In genomic region chr6:136939326-136940187, GRCm38 (mm10) we compare ENCODE assay signal across 11 mouse cellular contexts. TPM values are rescaled to one million over a fixed set of nuclear protein-coding genes. Genes with fewer than 3 reads are reported as not detected.
DNase-seq lines count a peak whose midpoint lies in the region; ATAC-seq and TF ChIP-seq lines count a peak whose summit lies in the region.
"Had no signal": no experiment of that assay in that cellular context is flagged by ENCODE, and none has a peak within 500 bp of the region (broad histone marks: within the 10 kb centered on the region; RNA-seq: fewer than 3 reads in every experiment).

No protein-coding gene starts in this region.

- peak overlapping the region; percentile 78; the same call in 1 of the 2 replicates for H3K27ac ChIP-seq in left cerebral cortex, adult 2 months
- peak overlapping the region; percentile 96 for H3K27ac ChIP-seq in bone marrow macrophage, adult 2 months (ENCODE audit: insufficient read depth, low read depth, low read length)
- H3K27ac ChIP-seq in forebrain, embryonic 14.5 days (ENCODE audit: low read depth, low read length), result no peak overlapping the region
- no peak overlapping the region for H3K27ac ChIP-seq in forebrain, embryonic 11.5 days (ENCODE audit: low read depth, low read length)

- ATAC-seq in hematopoietic stem cell, adult 5-6 weeks (replicated peaks in 1 of 2; ENCODE audit: insufficient read depth in 1 of 2, low FRiP score in 2 of 2, low TSS enrichment in 1 of 2, low read depth in 1 of 2, poor library complexity in 2 of 2, severe bottlenecking in 2 of 2), result peak; percentile 18 to 37; a peak in 1 of 4 replicates
- ATAC-seq in monocyte, adult 5-6 weeks (replicated peaks; ENCODE audit: insufficient number of reproducible peaks, low FRiP score, low TSS enrichment, poor library complexity, severe bottlenecking), result peak; percentile 67
- ATAC-seq in forebrain, embryonic 14.5 days, result no peak
- no peak for ATAC-seq in forebrain, embryonic 11.5 days (replicated peaks; ENCODE audit: low FRiP score)

- 87% methylated on average over 14 of the region's 14 CpGs for WGBS in forebrain, embryonic 14.5 days
- 87% methylated on average over 14 of the region's 14 CpGs for WGBS in forebrain, embryonic 11.5 days

- no peaks in the 10 kb centered on the region for H3K27me3 ChIP-seq in forebrain, embryonic 14.5 days (replicated peaks; ENCODE audit: control insufficient read depth, insufficient read depth, low read length)
- no peaks in the 10 kb centered on the region for H3K27me3 ChIP-seq in forebrain, embryonic 11.5 days (ENCODE audit: control insufficient read depth, insufficient read depth, low read length)

- intact Hi-C loops in left cerebral cortex, adult 2 months (cut with DNase I), result no loop called here
- intact Hi-C loops in left cerebral cortex, postnatal 36 days (cut with DNase I), result no loop called here

- no peaks in the 10 kb centered on the region for H3K9me3 ChIP-seq in forebrain, embryonic 14.5 days (replicated peaks; ENCODE audit: control insufficient read depth, low read length)
- H3K9me3 ChIP-seq in forebrain, embryonic 11.5 days (ENCODE audit: control insufficient read depth, low read length), result no peaks in the 10 kb centered on the region

- no peak for TF ChIP-seq POLR2A in bone marrow macrophage, adult 2 months (IDR thresholded peaks at IDR 0.05; ENCODE audit: borderline replicate concordance, low read depth, low read length)

- TF ChIP-seq CTCF in left cerebral cortex, adult 2 months (IDR thresholded peaks at IDR 0.05), result no peak
- TF ChIP-seq CTCF in bone marrow macrophage, adult 2 months (IDR thresholded peaks at IDR 0.05; ENCODE audit: low read depth, low read length), result no peak

- no peak overlapping the region for H3K4me3 ChIP-seq in left cerebral cortex, adult 2 months
- H3K4me3 ChIP-seq in bone marrow macrophage, adult 2 months (ENCODE audit: insufficient read depth, low read length), result peak overlapping the region; percentile 65
- H3K4me3 ChIP-seq in forebrain, embryonic 14.5 days (ENCODE audit: low read depth, low read length), result no peak overlapping the region
- no peak overlapping the region for H3K4me3 ChIP-seq in forebrain, embryonic 11.5 days (ENCODE audit: low read depth, low read length)

- no peak overlapping the region for H3K9ac ChIP-seq in forebrain, embryonic 14.5 days (ENCODE audit: low read length)
- H3K9ac ChIP-seq in forebrain, embryonic 11.5 days (ENCODE audit: low read length), result no peak overlapping the region

- peaks cover 35% of the 10 kb centered on the region for H3K4me1 ChIP-seq in bone marrow macrophage, adult 2 months (ENCODE audit: control insufficient read depth, insufficient read depth, low read length)
- no peaks in the 10 kb centered on the region for H3K4me1 ChIP-seq in forebrain, embryonic 14.5 days (ENCODE audit: control insufficient read depth, insufficient read depth, low read length)
- no peaks in the 10 kb centered on the region for H3K4me1 ChIP-seq in forebrain, embryonic 11.5 days (replicated peaks; ENCODE audit: control insufficient read depth, insufficient read depth, low read length)

- no peak for DNase-seq in left cerebral cortex, adult 2 months (ENCODE audit: extremely low spot score in 1 of 2, low spot score in 2 of 2)
- DNase-seq in left cerebral cortex, postnatal 36 days (ENCODE audit: low spot score in 2 of 2), result no peak
- DNase-seq in Muller cell, postnatal 12 days (ENCODE audit: inconsistent ontology term), result no peak
- DNase-seq in forebrain, embryonic 14.5 days (ENCODE audit: low spot score), result no peak
- DNase-seq in forebrain, embryonic 11.5 days (ENCODE audit: low spot score), result no peak

- no peak overlapping the region for H3K4me2 ChIP-seq in forebrain, embryonic 14.5 days (ENCODE audit: low read length)
- H3K4me2 ChIP-seq in forebrain, embryonic 11.5 days (ENCODE audit: low read depth, low read length, severe bottlenecking), result no peak overlapping the region

- H3K36me3 ChIP-seq in forebrain, embryonic 14.5 days (ENCODE audit: control insufficient read depth, insufficient read depth, low read length), result no peaks in the 10 kb centered on the region
- no peaks in the 10 kb centered on the region for H3K36me3 ChIP-seq in forebrain, embryonic 11.5 days (ENCODE audit: control insufficient read depth, insufficient read depth, low read length)

RNA-seq across cellular contexts. Expression of gene Arhgdib, which starts 2.1 kb away (rescaled TPM):
- total RNA-seq in left cerebral cortex, adult 2 months (2021), result 10 to 100 TPM; 10.2 to 13.0 TPM
- 10 to 100 TPM in 1 of 2 experiments, 1 to 10 TPM in 1; 8.9 to 11.0 TPM for total RNA-seq in left cerebral cortex, postnatal 36 days (2021)
- polyA plus RNA-seq in bone marrow macrophage, adult 2 months (2012; ENCODE audit: insufficient read depth, insufficient read length, missing spikeins), result 1,210 and 1,280 TPM in 2 replicates
- total RNA-seq in hematopoietic stem cell, adult 5-6 weeks (2017), result 665 and 866 TPM in 2 replicates
- total RNA-seq in monocyte, adult 5-6 weeks (2017), result 977 to 1,211 TPM (median 1,012 TPM) in 3 replicates
- 17.9 and 18.8 TPM in 2 replicates for polyA plus RNA-seq in forebrain, embryonic 14.5 days (2014; fragmentation: Nextera tagmentation; extraction: Ambion mirVana)
- 21.3 and 25.2 TPM in 2 replicates for polyA plus RNA-seq in forebrain, embryonic 11.5 days (2014; fragmentation: Nextera tagmentation; extraction: Ambion mirVana)

RNA-seq across cellular contexts. Expression of gene Pde6h, which starts 15.9 kb away (rescaled TPM):
- total RNA-seq in left cerebral cortex, adult 2 months (2021), result 1 to 10 TPM; 1.6 to 3.0 TPM
- 1 to 10 TPM in 1 of 2 experiments, under 1 TPM in 1; 0.68 to 2.6 TPM for total RNA-seq in left cerebral cortex, postnatal 36 days (2021)
- polyA plus RNA-seq in bone marrow macrophage, adult 2 months (2012; ENCODE audit: insufficient read depth, insufficient read length, missing spikeins), result 1.1 and 2.4 TPM in 2 replicates
- 0.44 TPM in 1 of 2 replicates, not detected in the other for total RNA-seq in hematopoietic stem cell, adult 5-6 weeks (2017)
- total RNA-seq in monocyte, adult 5-6 weeks (2017), result 0.10 TPM in 1 of 3 replicates, not detected in the others
- not detected in 2 replicates for polyA plus RNA-seq in forebrain, embryonic 14.5 days (2014; fragmentation: Nextera tagmentation; extraction: Ambion mirVana)
- not detected in 2 replicates for polyA plus RNA-seq in forebrain, embryonic 11.5 days (2014; fragmentation: Nextera tagmentation; extraction: Ambion mirVana)
- total RNA-seq: heart, adult 18-20 months had no signal
- polyA plus RNA-seq: neural tube, embryonic 11.5 days had no signal

RNA-seq across cellular contexts. Expression of gene Erp27, which starts 17.6 kb away (rescaled TPM):
- total RNA-seq in left cerebral cortex, adult 2 months (2021), result under 1 TPM in 1 of 2 experiments, not detected in 1; 0.35 TPM
- not detected for total RNA-seq in left cerebral cortex, postnatal 36 days (2021)
- not detected in 2 replicates for polyA plus RNA-seq in bone marrow macrophage, adult 2 months (2012; ENCODE audit: insufficient read depth, insufficient read length, missing spikeins)
- 1.5 TPM in 1 of 2 replicates, not detected in the other for total RNA-seq in hematopoietic stem cell, adult 5-6 weeks (2017)
- total RNA-seq in monocyte, adult 5-6 weeks (2017), result 3.7 to 8.5 TPM (median 5.7 TPM) in 3 replicates
- 0.23 and 0.28 TPM in 2 replicates for polyA plus RNA-seq in forebrain, embryonic 14.5 days (2014; fragmentation: Nextera tagmentation; extraction: Ambion mirVana)
- polyA plus RNA-seq in forebrain, embryonic 11.5 days (2014; fragmentation: Nextera tagmentation; extraction: Ambion mirVana), result not detected in 2 replicates
- total RNA-seq: heart, adult 18-20 months; left cerebral cortex, adult 18-20 months had no signal

Comparison
In these comparisons a context has a peak if more than half of its experiments do, and no peak if none do; other contexts are left out.
1. H3K27ac ChIP-seq: peak in left cerebral cortex, adult 2 months (single experiment) and bone marrow macrophage, adult 2 months (single experiment); none in forebrain, embryonic 14.5 days (single experiment) and forebrain, embryonic 11.5 days (single experiment).
2. ATAC-seq: peak in hematopoietic stem cell, adult 5-6 weeks (2 of 2) and monocyte, adult 5-6 weeks (single experiment); none in forebrain, embryonic 14.5 days (single experiment) and forebrain, embryonic 11.5 days (single experiment).
3. RNA of gene Arhgdib, which starts 2.1 kb away (total RNA-seq): 977 to 1,211 TPM in monocyte, adult 5-6 weeks and 665 to 866 TPM in hematopoietic stem cell, adult 5-6 weeks; 10.2 to 13.0 TPM in left cerebral cortex, adult 2 months and 8.9 to 11.0 TPM in left cerebral cortex, postnatal 36 days; every median in the first group is over 10 times any median in the second.